Mouse (Mus musculus) R1 (cell line): Measurements from ENCODE around the gene Rnf227.
A peak's percentile ranks its signal among the peaks of the same experiment; 100 is the strongest.

Source experiments
- DNase-seq: peaks from one replicate; pipeline ENCODE4 v3.0.0-alpha.2; 2018; ENCODE audit warnings: low read depth, low spot score

Gene Rnf227

DNA sequence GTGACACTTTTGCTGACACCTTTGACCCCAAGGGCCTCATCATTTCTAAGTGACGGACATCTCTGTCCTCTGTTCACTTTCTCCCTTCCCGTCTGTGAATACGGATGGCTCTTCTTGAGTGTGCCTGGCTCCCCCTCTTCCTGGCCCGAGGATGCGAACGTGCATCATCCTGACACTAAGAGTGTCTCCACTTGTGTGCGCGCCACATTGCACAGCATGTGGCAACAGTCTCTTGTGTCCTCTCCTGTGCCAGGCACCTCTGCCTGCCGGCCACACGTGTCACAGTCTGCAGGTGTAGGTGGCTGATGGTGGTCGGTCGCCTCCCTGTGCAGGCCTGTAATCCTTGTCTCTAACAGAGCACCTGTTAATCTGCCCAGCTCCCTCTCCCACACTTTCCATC is 31.3 kb downstream of the Rnf227 start:
- DNase-seq = no peak

DNA sequence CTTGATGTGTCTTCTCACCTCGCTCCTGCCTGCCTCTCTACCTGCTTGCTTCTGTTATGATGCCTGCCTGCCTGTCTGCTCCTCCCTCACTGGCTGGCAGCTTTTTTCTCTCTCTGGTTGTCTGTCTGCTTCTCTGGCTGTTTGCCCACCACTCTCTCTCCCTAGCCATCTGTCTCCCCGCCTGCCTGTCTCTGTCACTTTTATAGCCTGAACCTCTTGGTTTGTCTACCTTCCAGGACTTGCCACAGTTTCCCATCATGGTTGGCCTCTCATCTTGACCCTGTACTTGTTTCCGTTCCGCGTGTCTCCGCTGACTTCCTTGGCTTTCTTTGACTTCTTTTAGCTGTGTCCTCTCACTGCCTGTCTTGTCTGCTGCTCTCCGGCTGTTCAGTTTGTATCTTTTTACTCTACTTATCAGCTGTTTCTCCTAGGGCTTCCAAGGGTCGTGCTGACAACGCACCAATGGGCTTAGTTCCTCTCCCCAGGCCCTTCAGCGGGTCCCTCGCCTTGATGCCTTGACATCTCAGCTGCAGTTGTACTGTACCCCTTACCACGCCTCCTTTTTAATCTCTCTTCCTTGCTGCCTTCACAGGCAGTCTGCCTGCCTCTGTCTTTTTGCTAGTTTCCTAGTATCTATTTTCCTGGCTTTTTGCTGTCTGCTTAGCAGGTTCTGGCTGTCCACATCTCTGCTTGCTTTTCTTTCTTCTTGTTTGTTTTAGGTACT is 32.0 kb downstream of the Rnf227 start:
- no peak for DNase-seq

DNA sequence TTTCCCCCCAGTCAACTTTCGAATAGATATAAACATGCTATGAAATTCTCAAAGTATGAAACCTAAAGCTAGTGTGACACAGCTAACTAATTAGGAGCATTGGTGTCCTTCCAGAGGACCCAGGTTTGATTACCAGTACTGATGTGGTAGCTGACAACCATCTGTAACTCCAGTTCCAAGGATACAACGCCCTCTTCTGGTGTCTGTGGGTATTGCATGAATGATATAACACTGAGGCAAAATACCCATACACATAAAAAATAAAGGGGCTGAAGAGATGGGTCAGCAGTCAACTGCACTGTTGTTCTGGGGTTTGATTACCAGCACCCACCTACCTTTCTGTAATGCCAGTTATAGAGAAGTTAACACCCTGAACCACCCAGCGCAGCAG is 32.5 kb downstream of the Rnf227 start:
- DNase-seq = peak; percentile 77

DNA sequence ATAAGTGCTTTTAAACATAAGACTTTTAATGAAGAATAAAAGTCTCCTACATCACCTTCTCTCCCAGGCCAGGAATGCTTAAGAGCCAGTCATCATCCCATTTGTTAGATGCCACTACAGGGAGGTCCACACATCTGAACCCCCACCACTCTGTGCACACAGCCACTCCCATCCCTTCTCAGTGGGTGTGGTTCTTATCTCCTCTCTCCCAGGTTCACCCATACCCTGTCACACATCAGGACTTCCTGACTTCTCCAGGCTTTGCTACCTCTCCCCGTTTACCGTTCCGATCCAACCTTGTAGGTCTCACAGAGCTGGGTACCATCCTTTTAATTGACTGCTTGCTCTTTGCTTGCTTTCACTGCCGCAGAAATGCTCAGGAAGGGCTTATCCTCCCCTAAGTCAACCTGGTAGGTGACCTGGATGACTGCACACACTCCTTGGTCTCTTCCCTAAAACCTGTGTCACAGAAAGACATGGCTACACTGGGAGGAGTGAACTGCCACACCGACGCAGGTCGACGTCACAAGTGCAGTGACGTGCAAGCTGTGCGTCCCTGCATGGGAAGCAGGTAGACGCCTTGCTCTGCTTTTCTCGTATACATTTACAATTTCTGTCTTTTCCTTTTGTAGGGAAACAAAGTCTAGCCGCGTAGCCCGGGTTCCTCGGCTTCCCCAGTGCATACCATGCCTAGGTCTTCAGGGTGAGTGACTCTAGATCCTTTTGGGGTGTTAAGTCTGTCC is 33.1 kb downstream of the Rnf227 start:
- peak; percentile 82 for DNase-seq

DNA sequence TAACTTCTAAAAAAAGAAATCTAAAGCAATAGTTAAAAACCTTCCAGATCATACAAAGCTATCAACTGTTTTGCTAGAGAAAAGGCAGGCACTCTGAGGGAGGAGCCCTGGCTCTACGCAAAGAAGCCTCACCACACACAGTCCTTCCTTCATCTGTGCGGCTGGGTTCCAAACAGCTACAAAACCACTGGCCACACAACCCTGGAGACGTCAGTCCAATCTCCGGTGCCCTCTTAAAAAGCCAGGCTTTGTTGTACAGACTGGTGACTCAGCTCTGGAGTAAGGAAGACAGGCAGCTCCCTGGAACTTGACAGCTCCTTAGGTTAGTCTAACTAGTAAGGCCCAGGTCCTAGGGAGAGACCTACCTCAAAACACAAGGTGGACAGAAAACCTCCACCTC is 35.4 kb downstream of the Rnf227 start:
- no peak for DNase-seq

DNA sequence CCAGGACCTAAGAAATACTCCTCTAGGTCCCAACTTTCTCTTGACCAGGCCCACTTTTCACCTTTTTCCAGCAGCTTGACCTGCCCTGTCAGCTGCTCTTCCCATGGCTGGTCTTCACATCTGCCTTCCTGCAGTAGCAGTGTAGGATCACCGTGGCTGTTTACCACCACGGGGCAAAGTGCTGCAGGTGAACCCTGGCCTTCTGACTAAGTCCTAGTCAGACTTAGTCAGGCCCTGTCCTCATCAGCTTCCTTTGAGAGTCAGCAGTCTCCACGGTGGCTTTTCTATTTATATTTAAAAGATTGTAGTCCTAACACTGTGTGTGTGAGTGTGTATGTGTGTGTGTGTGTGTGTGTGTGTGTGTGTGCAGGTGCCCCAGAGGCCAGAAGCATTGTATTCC is 37.5 kb downstream of the Rnf227 start:
- DNase-seq = no peak

DNA sequence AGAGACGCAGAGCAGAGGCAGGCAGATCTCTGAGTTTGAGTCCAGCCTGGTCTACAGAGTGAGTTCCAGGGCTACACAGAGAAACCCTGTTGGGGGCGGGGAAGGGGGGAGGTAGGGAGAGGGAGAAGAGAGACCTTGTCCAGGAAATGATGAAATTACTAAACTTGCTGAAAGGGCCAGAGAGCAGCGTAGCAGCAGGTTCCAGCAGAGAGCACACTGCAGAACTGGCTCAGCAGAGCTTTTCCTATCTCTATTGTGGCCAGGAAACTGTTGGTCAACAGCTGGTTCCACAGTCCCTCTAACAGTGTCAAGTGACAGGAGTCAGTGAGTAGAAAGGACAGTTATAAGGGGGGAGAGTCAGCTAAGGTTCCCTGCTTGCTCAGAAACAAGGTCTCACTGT is 39.3 kb downstream of the Rnf227 start:
- DNase-seq = no peak

DNA sequence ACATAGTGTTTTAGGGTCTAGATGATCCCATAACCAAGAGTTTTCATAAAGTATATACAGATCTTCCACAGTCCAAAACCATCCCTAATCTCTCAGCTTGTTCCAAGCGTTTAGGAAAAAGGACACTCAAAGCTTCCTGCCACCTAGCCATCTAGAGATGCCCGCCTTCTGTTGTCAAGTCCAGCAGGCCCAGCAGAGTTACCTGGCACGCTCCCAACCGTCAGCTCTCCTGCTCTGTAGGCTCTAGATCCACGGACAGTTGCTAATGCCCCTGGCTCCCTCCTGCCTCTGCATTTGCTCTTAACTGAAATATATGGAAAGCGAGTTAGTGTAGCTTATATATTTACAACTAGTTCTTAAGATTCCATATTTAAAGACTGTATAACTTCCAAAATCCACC is 41.1 kb downstream of the Rnf227 start:
- no peak for DNase-seq

DNA sequence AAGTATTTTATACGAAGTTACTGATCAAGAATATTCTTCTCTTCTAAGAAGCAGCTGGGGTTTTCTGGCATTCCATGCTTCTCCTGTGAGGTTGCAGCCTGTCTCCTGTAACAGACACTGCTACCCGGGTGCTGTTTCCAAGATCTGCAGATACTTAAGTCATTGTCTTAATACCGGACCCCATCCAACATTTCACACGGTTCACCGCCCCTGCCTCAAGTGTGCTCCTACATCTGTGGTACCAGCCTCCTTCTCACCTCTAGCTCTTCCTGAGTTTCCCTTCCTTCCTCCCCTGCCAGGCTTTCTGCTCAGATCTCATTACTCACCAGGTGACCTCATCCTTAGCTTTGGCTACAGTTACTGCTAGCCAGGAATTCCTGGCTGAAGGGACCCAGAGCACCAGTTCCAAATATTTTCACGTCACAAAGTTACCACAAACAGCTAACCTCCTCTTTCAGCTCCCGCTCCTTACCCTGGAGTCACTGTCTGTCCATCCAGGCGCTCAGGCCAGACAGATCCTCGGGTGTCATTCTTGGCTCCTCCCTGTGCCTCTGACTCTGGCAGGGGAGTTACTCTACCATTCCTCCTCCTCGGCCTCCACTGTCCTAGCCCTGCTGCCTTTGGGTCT is 42.3 kb downstream of the Rnf227 start:
- DNase-seq = no peak

DNA sequence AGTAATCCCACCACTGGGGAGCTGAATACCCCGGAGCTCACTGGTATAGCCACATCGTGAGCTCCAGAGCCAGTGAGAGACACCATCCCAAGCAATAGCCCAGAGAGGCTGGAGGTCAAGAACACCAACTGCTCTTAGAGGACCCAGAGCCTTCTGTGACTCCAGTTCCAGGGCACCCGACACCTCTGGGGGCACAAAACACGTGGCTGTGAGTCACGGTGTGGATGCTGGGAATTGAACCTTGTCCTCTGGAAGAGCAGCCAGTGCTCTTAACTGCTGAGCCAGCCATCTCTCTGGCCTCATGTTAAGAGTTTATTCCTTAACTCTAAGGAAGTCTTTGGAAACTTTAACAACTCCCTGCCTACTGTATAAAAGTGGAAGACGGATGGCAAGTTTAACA is 44.7 kb downstream of the Rnf227 start:
- no peak for DNase-seq

DNA sequence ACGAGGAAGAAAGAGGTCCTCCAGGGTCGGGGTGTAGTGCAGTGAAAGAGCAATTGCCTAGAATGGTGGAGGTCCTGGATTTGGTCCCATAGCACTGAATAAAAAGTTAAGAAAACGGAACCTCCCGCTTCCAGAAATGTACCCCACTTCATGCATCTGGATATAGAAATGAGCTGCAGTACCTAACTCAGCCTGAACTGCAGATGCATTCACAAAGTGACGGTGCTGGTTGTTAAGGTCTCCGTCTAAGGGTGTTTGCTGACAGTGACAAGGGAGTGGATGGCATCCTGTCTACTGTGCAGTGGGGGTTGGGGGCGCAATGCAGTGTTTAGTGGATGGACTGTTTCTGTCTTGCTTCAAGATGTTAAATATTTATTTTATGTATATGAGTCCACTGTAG is 46.5 kb downstream of the Rnf227 start:
- DNase-seq = no peak

DNA sequence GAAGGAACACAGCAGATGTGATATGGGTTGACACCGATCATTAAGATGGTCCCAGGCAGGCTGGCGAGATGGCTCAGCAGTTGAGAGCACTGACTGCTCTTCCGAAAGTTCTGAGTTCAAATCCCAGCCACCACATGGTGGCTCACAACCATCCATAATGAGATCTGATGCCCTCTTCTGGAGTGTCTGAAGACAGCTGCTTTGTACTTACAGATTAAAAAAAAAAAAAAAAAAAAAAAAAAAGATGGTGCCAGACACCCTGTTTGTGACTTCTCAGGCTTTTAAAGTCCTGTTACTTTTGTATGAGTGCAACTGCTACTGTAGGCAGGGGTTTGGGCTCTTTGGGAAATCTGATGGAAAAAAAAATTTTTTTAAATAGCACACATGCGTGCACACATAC is 48.4 kb downstream of the Rnf227 start:
- DNase-seq = no peak

DNA sequence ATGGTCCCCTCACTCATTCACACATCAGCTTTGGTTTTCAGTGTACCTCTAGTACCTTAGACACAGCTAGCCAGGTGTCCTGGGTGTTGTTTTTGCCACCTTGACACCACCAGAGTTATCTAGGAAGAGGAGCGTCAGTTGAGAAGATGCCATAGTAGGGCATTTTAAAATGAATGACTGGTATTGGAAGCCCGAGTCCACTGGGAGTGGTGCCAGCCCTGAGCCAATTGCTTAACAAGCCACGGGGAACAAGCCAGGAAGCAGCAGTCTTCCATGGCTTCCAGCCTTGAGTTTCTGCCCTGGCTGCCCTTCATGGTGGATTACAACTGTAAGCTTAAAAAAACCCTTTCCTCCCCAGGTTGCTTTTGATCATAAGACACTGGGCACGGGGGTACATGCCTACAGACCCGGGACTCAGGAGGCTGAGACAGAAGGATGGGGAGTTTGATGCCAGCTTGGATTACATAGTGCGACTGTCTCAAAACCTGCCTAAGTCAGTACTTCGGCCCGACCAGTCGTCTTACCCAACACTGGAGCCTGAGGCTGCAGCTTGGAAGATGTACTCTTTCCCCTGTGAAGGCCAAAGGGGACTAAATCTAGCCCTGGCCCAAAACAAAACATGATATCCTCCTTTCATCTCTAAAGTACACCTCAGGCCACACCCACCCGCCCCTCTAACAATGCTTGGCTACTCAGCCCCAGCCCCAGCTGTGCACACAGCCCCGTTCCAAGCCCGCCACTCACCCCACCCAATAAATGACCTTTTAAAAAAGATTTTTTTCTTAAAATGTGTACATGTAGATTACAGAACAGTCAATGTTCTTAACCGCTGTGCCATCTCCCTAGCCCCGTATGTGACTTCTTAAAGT is 49.5 kb downstream of the Rnf227 start:
- DNase-seq = no peak

DNA sequence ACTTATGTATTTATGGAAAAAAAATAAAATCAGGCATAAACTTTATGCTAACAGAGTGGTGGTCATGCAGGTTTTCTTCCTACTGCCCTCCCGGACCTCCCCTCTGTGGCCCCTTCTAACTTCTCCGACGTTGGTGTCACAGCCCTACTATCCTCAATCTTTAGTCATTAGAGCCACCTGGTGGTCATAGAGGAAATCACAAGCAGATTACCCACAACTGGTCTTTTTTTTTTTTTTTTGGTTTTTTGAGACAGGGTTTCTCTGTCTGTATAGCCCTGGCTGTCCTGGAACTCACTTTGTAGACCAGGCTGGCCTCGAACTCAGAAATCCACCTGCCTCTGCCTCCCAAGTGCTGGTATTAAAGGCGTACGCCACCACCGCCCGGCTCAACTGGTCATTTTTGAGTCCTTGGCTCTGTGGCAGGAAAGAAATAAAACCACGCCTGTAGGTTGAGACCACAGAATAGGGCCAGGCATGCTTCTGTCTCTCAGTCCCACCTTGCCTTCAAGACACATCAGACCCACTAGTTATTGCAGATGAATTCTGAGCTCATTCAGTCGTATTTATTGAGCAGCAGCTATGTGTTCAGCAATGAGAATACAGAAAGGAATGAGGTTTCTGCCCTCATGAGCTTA is 50.3 kb downstream of the Rnf227 start:
- DNase-seq = peak; percentile 71
